Mouse (Mus musculus) liver, adult 2 months (tissue): ENCODE measurements at regions not wholly inside any gene's neighbourhood (a gene's known extent, or its start where the extent isn't known, plus 50 kb on each side); places are given as distances from the start of the nearest gene placed in this dataset.

Experiments used
- CTCF ChIP-seq: fragments of 200-500 bp; IDR thresholded peaks from 2 replicates; pipeline ENCODE4 v1.5.1; 2011; ENCODE audit warnings: low read depth, low read length, control low read depth
- POLR2A ChIP-seq: fragments of 200-500 bp; IDR thresholded peaks from 2 replicates; pipeline ENCODE4 v1.6.1; 2011; ENCODE audit warnings: low read length, control low read depth; ENCODE audit not compliant: insufficient read depth; ENCODE audit errors: extremely low read depth

- TF ChIP-seq POLR2A (no peak), CTCF (no peak)
Observed at GRCm38 (mm10) chr2:78021356-78021900, 75.3 kb upstream of the Cwc22 start.
